In genomic region chr3:98178340-98178739, GRCm38 (mm10) we compare ENCODE assay signal across 10 mouse cellular contexts. TPM values are rescaled to one million over a fixed set of nuclear protein-coding genes. Genes with fewer than 3 reads are reported as not detected.
DNase-seq lines count a peak whose midpoint lies in the region; ATAC-seq and TF ChIP-seq lines count a peak whose summit lies in the region.
"Had no signal": no experiment of that assay in that cellular context is flagged by ENCODE, and none has a peak within 500 bp of the region (broad histone marks: within the 10 kb centered on the region; RNA-seq: fewer than 3 reads in every experiment).

No protein-coding gene starts in this region.

- H3K4me3 ChIP-seq in forebrain, embryonic 16.5 days (replicated peaks; ENCODE audit: low read length), result no peak overlapping the region
- H3K4me3 ChIP-seq in forebrain, embryonic 11.5 days (ENCODE audit: low read depth, low read length), result no peak overlapping the region
- no peak overlapping the region for H3K4me3 ChIP-seq in embryonic fibroblast, embryonic 13.5 days (ENCODE audit: insufficient read depth, low read length)
- H3K4me3 ChIP-seq in liver, embryonic 12.5 days, result no peak overlapping the region

- no peaks in the 10 kb centered on the region for H3K4me1 ChIP-seq in forebrain, embryonic 16.5 days (replicated peaks; ENCODE audit: control insufficient read depth, insufficient read depth, low read length)
- no peaks in the 10 kb centered on the region for H3K4me1 ChIP-seq in forebrain, embryonic 11.5 days (replicated peaks; ENCODE audit: control insufficient read depth, insufficient read depth, low read length)
- H3K4me1 ChIP-seq in embryonic fibroblast, embryonic 13.5 days (ENCODE audit: control insufficient read depth, insufficient read depth, low read length), result 0 out of 2 replicates have a peak, but pooled peaks cover 3% of the 10 kb centered on the region
- no peaks in the 10 kb centered on the region for H3K4me1 ChIP-seq in liver, embryonic 12.5 days

- no peak overlapping the region for H3K4me2 ChIP-seq in forebrain, embryonic 16.5 days (ENCODE audit: low read length)
- H3K4me2 ChIP-seq in forebrain, embryonic 11.5 days (ENCODE audit: low read depth, low read length, severe bottlenecking), result no peak overlapping the region
- no peak overlapping the region for H3K4me2 ChIP-seq in liver, embryonic 12.5 days

- ATAC-seq in forebrain, embryonic 16.5 days, result peak; percentile 52; the same call in 1 of the 2 replicates
- ATAC-seq in forebrain, embryonic 11.5 days (replicated peaks; ENCODE audit: low FRiP score), result no peak
- ATAC-seq in monocyte, adult 5-6 weeks (replicated peaks; ENCODE audit: insufficient number of reproducible peaks, low FRiP score, low TSS enrichment, poor library complexity, severe bottlenecking), result no peak
- no peak for ATAC-seq in megakaryocyte progenitor cell, adult 5-6 weeks (replicated peaks; ENCODE audit: poor library complexity)
- no peak for ATAC-seq in liver, embryonic 12.5 days

- no peak overlapping the region for H3K9ac ChIP-seq in forebrain, embryonic 16.5 days (replicated peaks; ENCODE audit: low read depth, low read length)
- no peak overlapping the region for H3K9ac ChIP-seq in forebrain, embryonic 11.5 days (ENCODE audit: low read length)
- H3K9ac ChIP-seq in liver, embryonic 12.5 days, result no peak overlapping the region

- no peaks in the 10 kb centered on the region for H3K27me3 ChIP-seq in forebrain, embryonic 16.5 days (replicated peaks; ENCODE audit: control insufficient read depth, insufficient read depth, low read length)
- no peaks in the 10 kb centered on the region for H3K27me3 ChIP-seq in forebrain, embryonic 11.5 days (ENCODE audit: control insufficient read depth, insufficient read depth, low read length)
- no peaks in the 10 kb centered on the region for H3K27me3 ChIP-seq in liver, embryonic 12.5 days (replicated peaks)

- H3K36me3 ChIP-seq in forebrain, embryonic 16.5 days (ENCODE audit: control insufficient read depth, insufficient read depth), result no peaks in the 10 kb centered on the region
- H3K36me3 ChIP-seq in forebrain, embryonic 11.5 days (ENCODE audit: control insufficient read depth, insufficient read depth, low read length), result no peaks in the 10 kb centered on the region; the same call in 1 of the 2 replicates
- H3K36me3 ChIP-seq in liver, embryonic 12.5 days, result no peaks in the 10 kb centered on the region

- DNase-seq in forebrain, embryonic 11.5 days (ENCODE audit: low spot score), result no peak
- peak; percentile 46 for DNase-seq in 3134 (ENCODE audit: extremely low read depth, insufficient read length, low spot score)
- DNase-seq in layer of hippocampus, adult 8-10 months (ENCODE audit: low spot score in 2 of 2), result peak; percentile 39 to 46

- H3K27ac ChIP-seq in forebrain, embryonic 16.5 days (ENCODE audit: low read length), result no peak overlapping the region
- H3K27ac ChIP-seq in forebrain, embryonic 11.5 days (ENCODE audit: low read depth, low read length), result no peak overlapping the region
- peak overlapping the region; percentile 88; the same call in 1 of the 2 replicates for H3K27ac ChIP-seq in embryonic fibroblast, embryonic 13.5 days (ENCODE audit: insufficient read depth, low read length)
- no peak overlapping the region for H3K27ac ChIP-seq in liver, embryonic 12.5 days

- WGBS in forebrain, embryonic 16.5 days, result 46% methylated on average over 4 of the region's 4 CpGs
- 90% methylated on average over 4 of the region's 4 CpGs for WGBS in forebrain, embryonic 11.5 days
- WGBS in liver, embryonic 12.5 days (ENCODE audit: insufficient replicate concordance), result 68% methylated on average over 4 of the region's 4 CpGs

- TF ChIP-seq CTCF in embryonic fibroblast, embryonic 13.5 days (IDR thresholded peaks at IDR 0.05; ENCODE audit: borderline replicate concordance, insufficient read depth, low read length), result no peak

- TF ChIP-seq POLR2A in embryonic fibroblast, embryonic 13.5 days (IDR thresholded peaks at IDR 0.05; ENCODE audit: low read depth, low read length), result no peak

- H3K9me3 ChIP-seq in forebrain, embryonic 16.5 days (ENCODE audit: control insufficient read depth, low read length), result peaks cover 3% of the 10 kb centered on the region; the same call in 1 of the 2 replicates
- H3K9me3 ChIP-seq in forebrain, embryonic 11.5 days (ENCODE audit: control insufficient read depth, low read length), result no peaks in the 10 kb centered on the region
- H3K9me3 ChIP-seq in liver, embryonic 12.5 days (replicated peaks), result no peaks in the 10 kb centered on the region

RNA-seq across cellular contexts. Expression of gene Adam30, which starts 17.9 kb away (rescaled TPM):
- not detected in 2 replicates for polyA plus RNA-seq in forebrain, embryonic 16.5 days (2015; fragmentation: Nextera tagmentation; extraction: Ambion mirVana)
- not detected in 2 replicates for polyA plus RNA-seq in forebrain, embryonic 11.5 days (2014; fragmentation: Nextera tagmentation; extraction: Ambion mirVana)
- polyA plus RNA-seq in embryonic fibroblast, embryonic 13.5 days (2011; ENCODE audit: insufficient read length, low read depth, missing spikeins), result not detected in 2 replicates
- total RNA-seq in layer of hippocampus, adult 8-10 months (2022), result under 1 TPM in 1 of 4 experiments, not detected in 3; 0.36 TPM
- total RNA-seq in monocyte, adult 5-6 weeks (2017), result 0.78 to 2.1 TPM (median 1.5 TPM) in 3 replicates
- 0.05 TPM in 1 of 2 replicates, not detected in the other for total RNA-seq in megakaryocyte progenitor cell, adult 5-6 weeks (2015)
- not detected in 2 replicates for total RNA-seq in megakaryocyte progenitor cell, adult 5-6 weeks (2017)
- polyA plus RNA-seq in liver, embryonic 12.5 days (2016; fragmentation: Nextera tagmentation; extraction: Ambion mirVana), result not detected in 2 replicates
- polyA plus RNA-seq: cortical plate, adult 2 months; liver, embryonic 16.5 days had no signal

RNA-seq across cellular contexts. Expression of gene Reg4, which starts 43.6 kb away (rescaled TPM):
- polyA plus RNA-seq in forebrain, embryonic 16.5 days (2015; fragmentation: Nextera tagmentation; extraction: Ambion mirVana), result not detected in 2 replicates
- not detected in 2 replicates for polyA plus RNA-seq in forebrain, embryonic 11.5 days (2014; fragmentation: Nextera tagmentation; extraction: Ambion mirVana)
- not detected in 2 replicates for polyA plus RNA-seq in embryonic fibroblast, embryonic 13.5 days (2011; ENCODE audit: insufficient read length, low read depth, missing spikeins)
- total RNA-seq in layer of hippocampus, adult 8-10 months (2022), result not detected
- not detected in 3 replicates for total RNA-seq in monocyte, adult 5-6 weeks (2017)
- total RNA-seq in megakaryocyte progenitor cell, adult 5-6 weeks (2015), result not detected in 2 replicates
- total RNA-seq in megakaryocyte progenitor cell, adult 5-6 weeks (2017), result not detected in 2 replicates
- polyA plus RNA-seq in liver, embryonic 12.5 days (2016; fragmentation: Nextera tagmentation; extraction: Ambion mirVana), result not detected in 2 replicates
- polyA plus RNA-seq: cortical plate, adult 2 months had no signal
